Mouse (Mus musculus): ENCODE results near the gene Cacna1c.
A peak's percentile ranks its signal among the peaks of the same experiment; 100 is the strongest.

Gene Cacna1c

DNA sequence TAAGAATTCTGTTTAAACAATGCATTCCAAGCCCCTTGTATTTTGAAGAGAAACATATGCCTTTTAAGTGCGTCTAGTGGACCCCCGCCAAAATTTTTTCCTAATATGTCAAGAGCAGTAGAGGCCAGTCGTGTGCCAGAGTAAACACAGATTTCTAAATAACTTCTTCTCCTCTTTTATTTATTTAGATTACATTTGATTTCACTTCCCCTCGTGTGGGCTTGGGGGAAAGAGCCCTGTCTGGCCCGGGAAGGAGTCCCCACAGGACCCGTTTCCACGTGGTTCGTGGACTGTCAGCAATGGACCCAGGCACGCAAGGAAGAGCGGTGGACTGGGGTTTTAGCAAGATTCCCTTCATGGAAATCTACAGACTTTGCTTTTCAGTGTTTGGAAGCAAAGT, 143.4 kb downstream of the Cacna1c start:
- peak; percentile 95 for DNase-seq (ENCODE audit: low read depth)

DNA sequence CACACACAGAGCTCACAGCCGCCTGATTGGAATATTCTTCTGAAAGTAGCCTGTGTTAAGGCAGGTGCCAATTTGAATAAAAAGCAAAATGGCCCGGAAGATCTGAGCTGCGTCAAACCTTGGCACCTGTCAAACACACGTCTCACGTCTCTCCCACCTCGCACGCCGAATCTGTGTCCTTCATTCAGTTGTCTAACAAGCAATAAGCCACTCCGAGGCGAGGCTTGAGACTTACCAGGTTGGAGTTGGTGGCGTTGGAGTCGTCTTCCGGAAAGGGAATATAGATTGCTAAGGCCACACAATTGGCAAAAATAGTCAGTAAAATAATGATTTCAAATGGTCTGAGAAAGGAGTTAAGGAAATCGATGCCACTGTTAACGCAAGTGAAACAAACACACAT, 143.9 kb downstream of the Cacna1c start:
- DNase-seq (ENCODE audit: low read depth): no peak

- DNase-seq (ENCODE audit: low read depth): peak; percentile 73
These were observed 144.5 kb downstream of the Cacna1c start for GRCm38 (mm10) chr6:119051721-119052120.

DNA sequence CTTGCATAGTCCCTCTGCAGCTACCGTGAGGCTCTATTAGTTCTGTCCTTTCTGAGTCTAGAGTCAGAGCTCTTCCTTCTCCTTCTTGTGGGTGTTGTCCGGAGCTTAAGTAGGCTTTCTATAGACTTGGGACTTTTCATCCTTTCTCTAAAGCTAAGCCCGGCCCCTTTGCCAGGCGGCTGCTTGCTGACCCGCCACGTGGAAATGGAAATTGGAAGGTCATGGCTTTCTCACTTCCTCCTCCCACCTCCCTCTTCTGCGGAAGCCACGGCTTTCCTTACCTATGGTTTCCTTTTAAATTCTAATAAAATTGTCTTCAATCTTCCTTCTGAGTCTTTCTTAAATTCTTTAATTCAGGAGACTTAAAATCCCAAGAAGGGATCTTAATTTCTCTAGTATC, 148.9 kb downstream of the Cacna1c start:
- DNase-seq (ENCODE audit: low read depth): no peak

- no peak for DNase-seq (ENCODE audit: low read depth)
These were observed 150.7 kb downstream of the Cacna1c start for GRCm38 (mm10) chr6:119045498-119045897.

- no peak for DNase-seq (ENCODE audit: low read depth)
These were observed 152.1 kb downstream of the Cacna1c start for GRCm38 (mm10) chr6:119044148-119044547.

GRCm38 (mm10) chr6:119042803-119043202, 153.4 kb downstream of the Cacna1c start:
- no peak for DNase-seq (ENCODE audit: low read depth)

- DNase-seq (ENCODE audit: low read depth): peak; percentile 57
These were observed 155.3 kb downstream of the Cacna1c start for GRCm38 (mm10) chr6:119040961-119041360.

DNA sequence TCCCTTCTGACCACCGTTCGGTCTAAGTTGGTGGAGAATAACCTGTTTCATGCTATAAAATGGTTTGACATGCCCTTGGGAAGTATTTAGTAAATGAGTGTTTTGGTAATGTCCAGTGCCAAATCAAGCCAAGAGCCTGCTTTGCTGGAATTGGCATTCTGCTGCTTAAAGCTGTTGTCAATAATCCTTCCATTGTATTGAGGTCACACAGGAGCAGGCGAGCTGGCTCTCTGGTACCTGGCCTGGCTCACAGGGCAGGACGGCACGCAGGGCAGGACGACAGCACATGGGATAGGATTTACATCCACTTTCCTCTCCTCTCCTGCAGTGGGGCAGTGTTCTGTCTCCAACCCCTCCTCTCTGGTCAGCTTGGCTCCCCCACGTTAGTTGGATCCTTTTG, 156.4 kb downstream of the Cacna1c start:
- DNase-seq (ENCODE audit: low read depth): no peak

DNA sequence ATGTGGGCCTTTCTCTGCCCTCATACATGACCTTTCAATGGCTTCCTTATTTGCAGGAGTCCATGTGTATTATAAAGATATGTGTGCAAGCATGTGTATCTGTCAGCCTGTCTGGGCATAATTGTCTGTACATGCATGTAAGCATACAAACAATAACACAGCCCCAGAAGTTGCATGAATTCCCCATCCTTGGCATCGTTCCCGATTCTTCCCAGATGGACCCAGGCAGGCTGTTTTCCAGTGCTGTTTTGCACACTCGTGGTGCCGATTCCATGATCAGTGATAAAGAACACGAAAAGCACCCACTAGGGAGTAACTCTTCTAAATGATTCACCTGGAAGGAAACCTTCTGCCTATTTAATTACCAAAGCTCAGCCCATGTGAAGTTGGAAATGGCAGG, 156.9 kb downstream of the Cacna1c start:
- DNase-seq (ENCODE audit: low read depth): no peak

GRCm38 (mm10) chr6:119037815-119038214, 158.4 kb downstream of the Cacna1c start:
- DNase-seq (ENCODE audit: low read depth): peak; percentile 83

DNA sequence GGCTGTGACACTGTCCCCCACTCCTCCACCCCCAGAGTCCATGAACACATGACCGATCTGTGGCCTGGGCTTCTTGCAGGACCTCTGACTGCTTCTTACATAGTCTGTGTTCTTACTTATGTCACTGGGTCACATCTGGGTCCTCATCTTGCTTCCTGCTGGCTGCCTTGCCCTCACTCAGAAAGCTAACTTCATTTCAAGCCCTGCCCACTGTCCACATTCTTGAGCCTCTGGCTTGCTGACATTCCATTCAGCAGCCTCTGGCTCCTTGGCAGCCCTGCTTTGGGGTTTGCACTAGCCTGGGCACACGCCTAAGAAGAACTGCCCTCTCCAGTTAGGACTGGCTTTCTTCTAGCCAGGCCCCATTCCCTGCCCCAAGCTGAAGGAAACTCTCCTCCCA, 159.2 kb downstream of the Cacna1c start:
- peak; percentile 74 for DNase-seq (ENCODE audit: low read depth)

GRCm38 (mm10) chr6:119035361-119035760, 160.9 kb downstream of the Cacna1c start:
- DNase-seq (ENCODE audit: low read depth): peak; percentile 66

DNA sequence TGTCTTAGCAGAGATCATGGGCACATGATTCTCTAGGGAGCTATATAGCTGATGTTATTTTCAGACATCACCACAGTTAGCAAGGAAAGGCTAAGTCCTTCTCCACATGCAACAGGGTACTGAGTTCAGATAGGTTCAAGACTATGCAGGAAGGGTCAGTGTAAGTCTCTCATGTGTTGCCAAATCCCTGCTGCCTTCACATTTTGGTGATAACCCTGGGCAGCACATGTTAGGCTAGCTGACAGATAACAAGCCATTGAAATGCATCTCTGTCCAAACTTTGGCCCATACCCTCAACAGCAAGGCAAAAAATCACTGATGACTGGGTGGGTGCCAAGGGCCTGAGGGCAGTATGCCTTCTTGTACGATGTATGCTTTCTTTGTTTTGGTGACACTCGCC, 161.3 kb downstream of the Cacna1c start:
- DNase-seq (ENCODE audit: low read depth): no peak

GRCm38 (mm10) chr6:119027880-119028279, 168.3 kb downstream of the Cacna1c start:
- DNase-seq (ENCODE audit: low read depth): no peak

DNA sequence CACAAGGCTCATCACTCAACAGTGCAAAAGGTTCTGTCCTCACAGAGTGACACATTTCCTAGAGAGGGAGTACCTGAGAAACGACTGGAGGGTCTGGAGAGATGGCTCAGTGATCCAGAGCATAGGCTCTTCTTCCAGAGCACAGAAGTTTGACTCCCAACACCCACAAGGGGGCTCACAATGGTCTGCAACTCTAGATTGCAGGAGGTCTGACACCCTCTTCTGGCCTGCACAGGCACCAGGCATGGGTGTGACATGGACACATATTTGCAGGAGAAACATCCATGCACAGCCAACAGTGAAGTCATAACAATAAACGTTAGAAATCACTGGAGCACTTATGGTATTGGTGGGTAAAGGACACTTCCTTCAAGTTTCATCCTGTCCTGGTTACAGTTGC, 173.4 kb downstream of the Cacna1c start:
- DNase-seq (ENCODE audit: low read depth): no peak

GRCm38 (mm10) chr6:119021226-119021625, 175.0 kb downstream of the Cacna1c start:
- DNase-seq (ENCODE audit: low read depth): peak; percentile 51

- DNase-seq (ENCODE audit: low read depth): peak; percentile 43
These were observed 177.3 kb downstream of the Cacna1c start for GRCm38 (mm10) chr6:119018956-119019355.

GRCm38 (mm10) chr6:119018256-119018655, 178.0 kb downstream of the Cacna1c start:
- DNase-seq (ENCODE audit: low read depth): no peak

- DNase-seq (ENCODE audit: low read depth): no peak
These were observed 178.7 kb downstream of the Cacna1c start for GRCm38 (mm10) chr6:119017498-119017897.

- no peak for DNase-seq (ENCODE audit: low read depth)
These were observed 180.9 kb downstream of the Cacna1c start for GRCm38 (mm10) chr6:119015346-119015745.

- DNase-seq (ENCODE audit: low read depth): no peak
These were observed 182.8 kb downstream of the Cacna1c start for GRCm38 (mm10) chr6:119013168-119014098.

DNA sequence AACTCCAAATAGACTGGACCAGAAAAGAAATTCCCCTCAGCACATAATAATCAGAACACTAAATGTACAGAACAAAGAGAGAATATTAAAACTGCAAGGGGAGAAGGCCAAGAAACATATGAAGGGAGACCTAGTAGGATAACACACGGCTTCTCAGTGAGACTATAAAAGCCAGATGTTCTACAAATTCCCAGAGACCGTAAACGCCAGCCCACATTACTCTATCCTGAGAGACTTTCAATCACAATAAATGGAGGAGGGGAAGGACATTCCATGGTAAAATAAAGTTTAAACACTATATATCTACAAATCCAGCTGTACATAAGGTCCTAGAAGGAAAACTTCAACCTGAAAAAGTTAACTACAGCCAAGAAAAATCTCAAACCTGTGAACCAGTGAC, 185.3 kb downstream of the Cacna1c start:
- no peak for DNase-seq (ENCODE audit: low read depth)

DNA sequence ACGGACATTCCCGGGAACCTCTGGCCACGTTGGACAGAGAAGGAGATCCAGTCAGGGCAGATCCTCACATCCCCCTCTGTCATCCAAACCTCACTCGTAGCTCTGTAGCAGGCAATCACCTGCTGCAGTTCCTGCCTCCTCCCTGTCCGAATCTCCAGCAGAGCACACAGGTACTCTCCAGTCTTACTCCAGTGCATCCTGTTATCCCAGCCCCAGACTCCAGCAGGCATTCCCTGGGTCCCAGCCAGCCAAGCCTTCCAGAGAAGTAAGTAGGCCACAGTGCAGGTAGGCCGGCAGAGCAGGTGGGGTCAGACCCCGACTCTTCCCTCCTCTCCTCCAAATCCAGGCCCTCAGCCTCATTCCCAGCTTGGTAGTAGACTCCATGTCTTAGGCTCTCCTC, 186.7 kb downstream of the Cacna1c start:
- no peak for DNase-seq (ENCODE audit: low read depth)
